Mouse (Mus musculus): Measurements from ENCODE around the gene Nhsl2.

DNA sequence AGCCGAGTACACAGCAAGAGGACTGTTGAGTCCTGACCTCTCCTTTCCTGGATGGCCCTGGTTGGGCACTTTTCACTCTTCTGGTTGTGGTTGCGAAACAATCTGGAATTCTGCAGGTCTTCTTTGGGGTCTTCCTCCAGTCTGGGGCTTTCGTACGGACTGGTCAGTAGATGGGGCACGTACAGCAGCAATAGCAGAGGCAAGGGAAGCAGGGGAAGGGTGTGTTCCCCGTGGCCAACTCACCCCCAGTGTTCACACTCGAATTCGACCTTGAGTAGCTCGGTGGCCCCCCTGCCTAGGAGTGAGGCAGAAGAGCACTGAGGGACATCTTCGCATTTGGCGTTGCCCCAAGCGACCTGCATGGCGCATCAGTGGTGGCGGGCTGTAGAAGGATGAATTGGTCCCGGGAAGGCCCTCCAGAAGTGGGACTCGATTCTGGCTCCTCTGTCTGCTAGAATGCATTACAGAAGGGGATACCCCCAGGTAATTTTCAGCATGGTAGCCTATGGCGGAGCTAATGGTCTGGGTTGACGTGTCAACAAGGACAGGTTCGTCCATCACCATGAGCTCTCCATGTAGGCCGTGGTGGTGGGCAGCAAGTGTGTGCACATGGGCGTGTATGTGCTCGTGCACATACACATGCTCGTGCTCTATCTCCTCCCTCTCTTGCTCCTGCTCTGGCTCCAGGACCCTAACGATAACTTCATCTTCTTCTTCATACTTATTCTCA lies 219.8 kb downstream of the Nhsl2 start:
- TF ChIP-seq CTCF (IDR thresholded peaks at IDR 0.05; ENCODE audit: borderline replicate concordance, extremely low read depth, insufficient read depth, insufficient read length): no peak
- TF ChIP-seq POLR2A (IDR thresholded peaks at IDR 0.05; ENCODE audit: borderline replicate concordance, extremely low read depth, insufficient read depth, insufficient read length, poor library complexity, severe bottlenecking): no peak

Data from brain, embryonic 14.5 days (tissue).